Mouse (Mus musculus) liver, embryonic 12.5 days (tissue): Measurements from ENCODE around the gene Prkca. TPM values are rescaled to one million over a fixed set of nuclear protein-coding genes. Genes with fewer than 3 reads are reported as not detected.

Source experiments
- ATAC-seq: fragments of 200-750 bp; cut with Nextera tagmentation; 2 replicates; pipeline ENCODE4 v1.8.0; 2017; ENCODE audit warnings: moderate number of reproducible peaks, mild to moderate bottlenecking, moderate library complexity
- H3K27ac ChIP-seq: fragments of 300-500 bp; sonication (generic); 2 replicates; pipeline ENCODE4 v1.5.1; 2016; ENCODE audit warnings: mild to moderate bottlenecking
- H3K27me3 ChIP-seq: fragments of 300-500 bp; sonication (generic); replicated peaks from 2 replicates; pipeline ENCODE4 v1.6.1; 2016; ENCODE audit warnings: mild to moderate bottlenecking, moderate library complexity
- H3K36me3 ChIP-seq: fragments of 300-500 bp; sonication (generic); 2 replicates; pipeline ENCODE4 v1.6.1; 2016; ENCODE audit warnings: mild to moderate bottlenecking, moderate library complexity
- H3K4me1 ChIP-seq: fragments of 300-500 bp; sonication (generic); 2 replicates; pipeline ENCODE4 v1.6.1; 2016
- H3K4me2 ChIP-seq: fragments of 300-500 bp; sonication (generic); 2 replicates; pipeline ENCODE4 v1.6.1; 2016; ENCODE audit warnings: mild to moderate bottlenecking, moderate library complexity
- H3K4me3 ChIP-seq: fragments of 300-500 bp; sonication (generic); 2 replicates; pipeline ENCODE4 v1.5.1; 2016; ENCODE audit warnings: mild to moderate bottlenecking, moderate library complexity
- H3K9ac ChIP-seq: fragments of 300-500 bp; sonication (generic); 2 replicates; pipeline ENCODE4 v1.6.1; 2016; ENCODE audit warnings: mild to moderate bottlenecking, moderate library complexity
- H3K9me3 ChIP-seq: fragments of 300-500 bp; sonication (generic); replicated peaks from 2 replicates; pipeline ENCODE4 v1.6.1; 2016; ENCODE audit warnings: mild to moderate bottlenecking, moderate library complexity
- whole genome bisulfite sequencing: fragments of 180-500 bp; shearing (Covaris S2); methylation state at CpG from one replicate; pipeline ENCODE4 v1.1.7; 2016; ENCODE audit not compliant: insufficient replicate concordance; 5-methylcytosine and 5-hydroxymethylcytosine counted together
- polyA plus RNA-seq: library from polyadenylated mRNA; unstranded; fragments of >200 nt; fragmentation: Nextera tagmentation; extraction: Ambion mirVana; gene quantifications from 2 replicates; pipeline ENCODE4 v1.2.1, GENCODE M21; 2016

Gene Prkca
- polyA plus RNA-seq, 1 experiment from 2014 or later, result 7.5 TPM

GRCm38 (mm10) chr11:108223613-108224232 lies 120.0 kb downstream of the Prkca start:
- no peaks in the 10 kb centered on the region for H3K27me3 ChIP-seq
- no peak overlapping the region for H3K4me2 ChIP-seq
- H3K4me3 ChIP-seq, result no peak overlapping the region
- no peak for ATAC-seq
- H3K36me3 ChIP-seq, result no peaks in the 10 kb centered on the region
- H3K4me1 ChIP-seq, result peaks cover 34% of the 10 kb centered on the region
- 43% methylated on average over 13 of the region's 13 CpGs for WGBS
- H3K9me3 ChIP-seq, result no peaks in the 10 kb centered on the region
- no peak overlapping the region for H3K9ac ChIP-seq
- no peak overlapping the region for H3K27ac ChIP-seq

- Histone ChIP-seq H3K4me3 (no peak overlapping the region), H3K36me3 (no peaks in the 10 kb centered on the region), H3K9ac (no peak overlapping the region), H3K27ac (peak overlapping the region; percentile 28; the same call in 1 of the 2 replicates), H3K9me3 (no peaks in the 10 kb centered on the region), H3K4me1 (peaks cover 28% of the 10 kb centered on the region), H3K27me3 (no peaks in the 10 kb centered on the region), H3K4me2 (peak overlapping the region; percentile 24)
- WGBS, result 35% methylated on average over 6 of the region's 6 CpGs
- no peak for ATAC-seq
Measured at GRCm38 (mm10) chr11:108223154-108223553, 120.6 kb downstream of the Prkca start.

GRCm38 (mm10) chr11:108222616-108223015 lies 121.1 kb downstream of the Prkca start:
- H3K27ac ChIP-seq, result peak overlapping the region; percentile 28; the same call in 1 of the 2 replicates
- H3K4me3 ChIP-seq, result no peak overlapping the region
- no peaks in the 10 kb centered on the region for H3K36me3 ChIP-seq
- no peak overlapping the region for H3K9ac ChIP-seq
- ATAC-seq, result no peak
- H3K27me3 ChIP-seq, result no peaks in the 10 kb centered on the region
- 23% methylated on average over 8 of the region's 8 CpGs for WGBS
- H3K9me3 ChIP-seq, result no peaks in the 10 kb centered on the region
- peaks cover 23% of the 10 kb centered on the region for H3K4me1 ChIP-seq
- H3K4me2 ChIP-seq, result peak overlapping the region; percentile 24

GRCm38 (mm10) chr11:108222026-108222425 lies 121.7 kb downstream of the Prkca start:
- H3K4me2 ChIP-seq, result no peak overlapping the region
- peaks cover 22% of the 10 kb centered on the region for H3K4me1 ChIP-seq
- H3K9ac ChIP-seq, result no peak overlapping the region
- no peak overlapping the region for H3K4me3 ChIP-seq
- 71% methylated on average over 3 of the region's 3 CpGs for WGBS
- H3K36me3 ChIP-seq, result no peaks in the 10 kb centered on the region
- H3K27me3 ChIP-seq, result no peaks in the 10 kb centered on the region
- H3K9me3 ChIP-seq, result no peaks in the 10 kb centered on the region
- ATAC-seq, result no peak
- H3K27ac ChIP-seq, result no peak overlapping the region

GRCm38 (mm10) chr11:108221124-108221835 lies 122.4 kb downstream of the Prkca start:
- ATAC-seq, result no peak
- Histone ChIP-seq H3K4me3 (no peak overlapping the region), H3K4me2 (no peak overlapping the region), H3K9me3 (no peaks in the 10 kb centered on the region), H3K36me3 (no peaks in the 10 kb centered on the region), H3K4me1 (peaks cover 22% of the 10 kb centered on the region), H3K9ac (no peak overlapping the region), H3K27me3 (no peaks in the 10 kb centered on the region), H3K27ac (no peak overlapping the region)
- WGBS, result 71% methylated on average over 13 of the region's 13 CpGs

GRCm38 (mm10) chr11:108220605-108221004 lies 123.1 kb downstream of the Prkca start:
- WGBS, result 79% methylated on average over 5 of the region's 5 CpGs
- Histone ChIP-seq H3K27me3 (no peaks in the 10 kb centered on the region), H3K36me3 (no peaks in the 10 kb centered on the region), H3K4me3 (no peak overlapping the region), H3K4me1 (peaks cover 22% of the 10 kb centered on the region), H3K4me2 (no peak overlapping the region), H3K9me3 (no peaks in the 10 kb centered on the region), H3K27ac (no peak overlapping the region), H3K9ac (no peak overlapping the region)
- no peak for ATAC-seq

- no peak overlapping the region for H3K4me2 ChIP-seq
- H3K4me3 ChIP-seq, result no peak overlapping the region
- H3K36me3 ChIP-seq, result no peaks in the 10 kb centered on the region
- no peaks in the 10 kb centered on the region for H3K27me3 ChIP-seq
- no peaks in the 10 kb centered on the region for H3K9me3 ChIP-seq
- H3K9ac ChIP-seq, result no peak overlapping the region
- no peaks in the 10 kb centered on the region for H3K4me1 ChIP-seq
- ATAC-seq, result no peak
- WGBS, result 81% methylated on average over 8 of the region's 8 CpGs
- H3K27ac ChIP-seq, result no peak overlapping the region
Measured at GRCm38 (mm10) chr11:108217043-108217442, 126.7 kb downstream of the Prkca start.

GRCm38 (mm10) chr11:108216064-108216463 lies 127.7 kb downstream of the Prkca start:
- Histone ChIP-seq H3K9ac (no peak overlapping the region), H3K4me2 (no peak overlapping the region), H3K9me3 (no peaks in the 10 kb centered on the region), H3K27me3 (no peaks in the 10 kb centered on the region), H3K4me1 (peaks cover 4% of the 10 kb centered on the region), H3K36me3 (no peaks in the 10 kb centered on the region), H3K27ac (no peak overlapping the region), H3K4me3 (no peak overlapping the region)
- ATAC-seq, result no peak
- 80% methylated on average over 7 of the region's 7 CpGs for WGBS

- no peak for ATAC-seq
- H3K4me1 ChIP-seq, result peaks cover 7% of the 10 kb centered on the region
- no peak overlapping the region for H3K4me3 ChIP-seq
- WGBS, result 72% methylated on average over 8 of the region's 8 CpGs
- no peak overlapping the region for H3K4me2 ChIP-seq
- no peaks in the 10 kb centered on the region for H3K36me3 ChIP-seq
- H3K27ac ChIP-seq, result no peak overlapping the region
- no peaks in the 10 kb centered on the region for H3K9me3 ChIP-seq
- no peak overlapping the region for H3K9ac ChIP-seq
- H3K27me3 ChIP-seq, result no peaks in the 10 kb centered on the region
Measured at GRCm38 (mm10) chr11:108215466-108215865, 128.3 kb downstream of the Prkca start.

GRCm38 (mm10) chr11:108214521-108215223 lies 129.1 kb downstream of the Prkca start:
- ATAC-seq, result no peak
- WGBS, result 69% methylated on average over 11 of the region's 11 CpGs

GRCm38 (mm10) chr11:108213783-108214182 lies 129.9 kb downstream of the Prkca start:
- H3K27me3 ChIP-seq, result no peaks in the 10 kb centered on the region
- no peak overlapping the region for H3K9ac ChIP-seq
- WGBS, result 79% methylated on average over 10 of the region's 10 CpGs
- H3K4me2 ChIP-seq, result no peak overlapping the region
- H3K27ac ChIP-seq, result no peak overlapping the region
- no peaks in the 10 kb centered on the region for H3K36me3 ChIP-seq
- no peaks in the 10 kb centered on the region for H3K9me3 ChIP-seq
- ATAC-seq, result no peak
- peaks cover 8% of the 10 kb centered on the region for H3K4me1 ChIP-seq
- no peak overlapping the region for H3K4me3 ChIP-seq

More at GRCm38 (mm10) chr11:108214521-108215223, 129.1 kb downstream of the Prkca start:
- Histone ChIP-seq H3K4me2 (no peak overlapping the region), H3K9ac (no peak overlapping the region), H3K4me1 (peaks cover 7% of the 10 kb centered on the region), H3K4me3 (no peak overlapping the region), H3K9me3 (no peaks in the 10 kb centered on the region), H3K27ac (no peak overlapping the region), H3K27me3 (no peaks in the 10 kb centered on the region), H3K36me3 (no peaks in the 10 kb centered on the region)

- WGBS, result 81% methylated on average over 5 of the region's 5 CpGs
- Histone ChIP-seq H3K4me3 (no peak overlapping the region), H3K9ac (no peak overlapping the region), H3K4me1 (peaks cover 11% of the 10 kb centered on the region), H3K4me2 (no peak overlapping the region), H3K9me3 (no peaks in the 10 kb centered on the region), H3K27me3 (no peaks in the 10 kb centered on the region), H3K36me3 (no peaks in the 10 kb centered on the region), H3K27ac (no peak overlapping the region)
- no peak for ATAC-seq
Measured at GRCm38 (mm10) chr11:108212638-108213037, 131.1 kb downstream of the Prkca start.
